Mouse (Mus musculus) CH12.LX (cell line): ENCODE measurements around the gene S1pr4. TPM values are rescaled to one million over a fixed set of nuclear protein-coding genes. Genes with fewer than 3 reads are reported as not detected.
A peak's percentile ranks its signal among the peaks of the same experiment; 100 is the strongest.

ENCODE experiments used
- DNase-seq: peaks from one replicate; pipeline ENCODE4 v3.0.0-alpha.2; 2013; ENCODE audit errors: extremely low read depth
- H3K27ac ChIP-seq: 2 replicates; pipeline ENCODE4 v1.5.1; 2012; ENCODE audit warnings: low read depth, mild to moderate bottlenecking, control low read depth, moderate library complexity; ENCODE audit not compliant: insufficient read depth
- H3K27me3 ChIP-seq: replicated peaks from 2 replicates; pipeline ENCODE3; 2012; ENCODE audit warnings: inconsistent platforms
- H3K36me3 ChIP-seq, 2 experiments: replicated peaks in 1 of 2; 2 replicates each; pipeline versions ENCODE3 to v1.6.1; 2012; ENCODE audit warnings: inconsistent platforms in 1 of 2, low read length in 1 of 2, mild to moderate bottlenecking in 1 of 2, mixed read lengths in 1 of 2, moderate library complexity in 1 of 2; ENCODE audit not compliant: control insufficient read depth in 1 of 2, insufficient read depth in 1 of 2
- H3K4me1 ChIP-seq, 2 experiments: 2 replicates each; pipeline ENCODE4 v1.6.1; 2012; ENCODE audit warnings: inconsistent platforms in 1 of 2, moderate library complexity in 1 of 2; ENCODE audit not compliant: insufficient read depth in 2 of 2, control insufficient read depth in 1 of 2
- H3K4me2 ChIP-seq: 2 replicates; pipeline ENCODE4 v1.6.1; 2012; ENCODE audit warnings: low read depth, mild to moderate bottlenecking, control low read depth; ENCODE audit not compliant: poor library complexity, insufficient read depth, severe bottlenecking
- H3K4me3 ChIP-seq, 3 experiments: fragments of 150-350 bp in 1 of 3; sonication (generic) in 1 of 3; replicated peaks in 1 of 3; 2 replicates each; pipeline versions ENCODE3 to v1.5.1; 2011 to 2012; ENCODE audit warnings: low read depth in 2 of 3, low read length in 2 of 3, mild to moderate bottlenecking in 2 of 3, moderate library complexity in 2 of 3, control low read depth in 1 of 3, improper control_type of control experiment in 1 of 3, inconsistent platforms in 1 of 3, mixed read lengths in 1 of 3; ENCODE audit not compliant: poor library complexity in 1 of 3
- H3K79me2 ChIP-seq: replicated peaks from 2 replicates; pipeline ENCODE4 v1.6.1; 2012; ENCODE audit warnings: mild to moderate bottlenecking, moderate library complexity; ENCODE audit not compliant: control insufficient read depth, poor library complexity, insufficient read depth, severe bottlenecking; ENCODE audit errors: extremely low read depth
- H3K9ac ChIP-seq: 2 replicates; pipeline ENCODE4 v1.6.1; 2012; ENCODE audit warnings: low read depth, mild to moderate bottlenecking, control low read depth, moderate library complexity; ENCODE audit not compliant: insufficient read depth
- H3K9me3 ChIP-seq: replicated peaks from 2 replicates; pipeline ENCODE3; 2012; ENCODE audit warnings: low read length, inconsistent platforms, mixed read lengths
- BHLHE40 ChIP-seq: IDR thresholded peaks from 2 replicates; pipeline ENCODE4 v1.6.1; 2011; ENCODE audit warnings: mild to moderate bottlenecking, low read depth, low read length, improper control_type of control experiment
- CHD1 ChIP-seq: IDR thresholded peaks from 2 replicates; pipeline ENCODE4 v1.6.1; 2012; ENCODE audit warnings: low read depth, low read length, improper control_type of control experiment, inconsistent platforms
- CHD2 ChIP-seq: IDR thresholded peaks from 2 replicates; pipeline ENCODE4 v1.6.1; 2011; ENCODE audit warnings: low read length, improper control_type of control experiment
- CTCF ChIP-seq, 2 experiments: IDR thresholded peaks in 1 of 2; conservative IDR thresholded peaks in 1 of 2; 2 replicates each; pipeline ENCODE4 v1.5.1; 2011 to 2012; ENCODE audit warnings: low read depth in 2 of 2, low read length in 2 of 2, improper control_type of control experiment in 1 of 2, inconsistent platforms in 1 of 2, mild to moderate bottlenecking in 1 of 2, moderate library complexity in 1 of 2
- E2F4 ChIP-seq: IDR thresholded peaks from 2 replicates; pipeline ENCODE4 v1.6.1; 2011; ENCODE audit warnings: low read depth, low read length, improper control_type of control experiment; ENCODE audit not compliant: insufficient replicate concordance
- ELF1 ChIP-seq: IDR thresholded peaks from 2 replicates; pipeline ENCODE4 v1.6.1; 2014; ENCODE audit warnings: low read depth, mild to moderate bottlenecking, inconsistent platforms, low read length, improper control_type of control experiment
- ETS1 ChIP-seq: conservative IDR thresholded peaks from 2 replicates; pipeline ENCODE4 v1.6.1; 2012; ENCODE audit warnings: low read depth, mild to moderate bottlenecking, inconsistent platforms, low read length, improper control_type of control experiment, moderate library complexity
- GABPA ChIP-seq: IDR thresholded peaks from 2 replicates; pipeline ENCODE4 v1.6.1; 2012; ENCODE audit warnings: low read depth, low read length, improper control_type of control experiment, inconsistent platforms; ENCODE audit not compliant: insufficient replicate concordance
- IRF4 ChIP-seq: IDR thresholded peaks from 2 replicates; pipeline ENCODE4 v1.6.1; 2014; ENCODE audit warnings: low read depth, mild to moderate bottlenecking, inconsistent platforms, low read length, improper control_type of control experiment
- KAT2A ChIP-seq: IDR thresholded peaks from 2 replicates; pipeline ENCODE4 v1.6.1; 2012; ENCODE audit warnings: low read length, improper control_type of control experiment, inconsistent platforms; ENCODE audit not compliant: insufficient replicate concordance
- MAX ChIP-seq: IDR thresholded peaks from 2 replicates; pipeline ENCODE4 v1.6.1; 2011; ENCODE audit warnings: low read length, improper control_type of control experiment
- MAZ ChIP-seq: IDR thresholded peaks from 2 replicates; pipeline ENCODE4 v1.6.1; 2012; ENCODE audit warnings: low read depth, mild to moderate bottlenecking, inconsistent platforms, low read length, improper control_type of control experiment, moderate library complexity
- MXI1 ChIP-seq: IDR thresholded peaks from 2 replicates; pipeline ENCODE4 v1.6.1; 2011; ENCODE audit warnings: mild to moderate bottlenecking, low read depth, low read length, improper control_type of control experiment
- MYC ChIP-seq: IDR thresholded peaks from 2 replicates; pipeline ENCODE4 v1.6.1; 2011; ENCODE audit warnings: low read depth, mild to moderate bottlenecking, improper control_type of control experiment, low read length
- NELFE ChIP-seq: IDR thresholded peaks from 2 replicates; pipeline ENCODE4 v1.6.1; 2011; ENCODE audit warnings: low read depth, low read length, improper control_type of control experiment
- RAD21 ChIP-seq: IDR thresholded peaks from 2 replicates; pipeline ENCODE4 v1.6.1; 2011; ENCODE audit warnings: low read depth, mild to moderate bottlenecking, low read length, improper control_type of control experiment, moderate library complexity
- SIN3A ChIP-seq: IDR thresholded peaks from 2 replicates; pipeline ENCODE4 v1.6.1; 2012; ENCODE audit warnings: low read length, improper control_type of control experiment, inconsistent platforms
- SMC3 ChIP-seq: IDR thresholded peaks from 2 replicates; pipeline ENCODE4 v1.6.1; 2011; ENCODE audit warnings: low read depth, low read length, improper control_type of control experiment
- TCF12 ChIP-seq: IDR thresholded peaks from 2 replicates; pipeline ENCODE4 v1.6.1; 2014; ENCODE audit warnings: low read depth, mild to moderate bottlenecking, inconsistent platforms, low read length, improper control_type of control experiment
- UBTF ChIP-seq: IDR thresholded peaks from 2 replicates; pipeline ENCODE4 v1.6.1; 2012; ENCODE audit warnings: low read depth, mild to moderate bottlenecking, inconsistent platforms, low read length, improper control_type of control experiment, moderate library complexity
- USF1 ChIP-seq: IDR thresholded peaks from 2 replicates; pipeline ENCODE4 v1.6.1; 2014; ENCODE audit warnings: low read depth, mild to moderate bottlenecking, inconsistent platforms, low read length, improper control_type of control experiment
- USF2 ChIP-seq: conservative IDR thresholded peaks from 2 replicates; pipeline ENCODE4 v1.6.1; 2011; ENCODE audit warnings: low read depth, low read length, improper control_type of control experiment
- ZC3H11A ChIP-seq: IDR thresholded peaks from 2 replicates; pipeline ENCODE4 v1.6.1; 2012; ENCODE audit warnings: low read depth, mild to moderate bottlenecking, inconsistent platforms, low read length, improper control_type of control experiment
- ZKSCAN1 ChIP-seq: IDR thresholded peaks from 2 replicates; pipeline ENCODE4 v1.6.1; 2012; ENCODE audit warnings: low read depth, inconsistent platforms, low read length, improper control_type of control experiment, borderline replicate concordance
- ZMIZ1 ChIP-seq: IDR thresholded peaks from 2 replicates; pipeline ENCODE4 v1.6.1; 2012; ENCODE audit warnings: low read depth, mild to moderate bottlenecking, inconsistent platforms, low read length, improper control_type of control experiment
- dilution Hi-C: fragments of 300-500 bp; cut with MboI; formaldehyde crosslinking; loops from 2 replicates; pipeline ENCODE4 v1.14.3; 2020; ENCODE audit warnings: low sequenced_read_pairs; ENCODE audit not compliant: extremely low pct_unique_long_range_greater_than_20kb, extremely low pct_ligation_motif_present
- in situ Hi-C: fragments of 300-500 bp; cut with MboI; formaldehyde crosslinking; loops from 3 replicates; pipeline ENCODE4 v1.14.3; 2019; ENCODE audit warnings: low sequenced_read_pairs, low pct_ligation_motif_present, low pct_unique_long_range_greater_than_20kb, mixed read lengths
- polyA plus RNA-seq: library from polyadenylated mRNA; unstranded; fragments of >175 nt; gene quantifications from 2 replicates; pipeline ENCODE4 v1.2.1, GENCODE M21; 2012; ENCODE audit warnings: low read depth; ENCODE audit not compliant: insufficient read length
- total RNA-seq, 2 experiments: library from RNA; depleted of rRNA; stranded (reverse); fragments of 300-350 nt in 1 of 2; fragments of >200 nt in 1 of 2; gene quantifications; 2 replicates each; pipeline ENCODE4 v1.2.3; 2012 to 2014

Gene S1pr4
- total and polyA plus RNA-seq, 3 experiments, result 0.19 to 0.30 TPM; not detected in 1

- Histone ChIP-seq H3K36me3 (peaks cover 8 to 40% of the 10 kb centered on the region in 2 experiments), H3K27me3 (peaks cover 2% of the 10 kb centered on the region), H3K4me3 (no peak overlapping the region), H3K9ac (no peak overlapping the region), H3K27ac (no peak overlapping the region), H3K9me3 (peaks cover 6% of the 10 kb centered on the region), H3K79me2 (no peaks in the 10 kb centered on the region), H3K4me1 (no peaks in the 10 kb centered on the region), H3K4me2 (no peak overlapping the region)
- in situ Hi-C loops (no loop called here), dilution Hi-C loops (no loop called here)
- TF ChIP-seq USF2, result no peak
- no peak for TF ChIP-seq MAX
- TF ChIP-seq CHD1, result no peak
- no peak for TF ChIP-seq CTCF (conservative IDR thresholded peaks at IDR 0.05 in 1 of 2, IDR thresholded peaks at IDR 0.05 in 1 of 2; ENCODE audit: low read depth in 2 of 2, low read length in 2 of 2)
- no peak for TF ChIP-seq MXI1
- no peak for TF ChIP-seq MAZ
- TF ChIP-seq ELF1, result no peak
- TF ChIP-seq ETS1, result no peak
- no peak for TF ChIP-seq ZKSCAN1
- TF ChIP-seq BHLHE40, result no peak
- TF ChIP-seq KAT2A, result no peak
- no peak for TF ChIP-seq USF1
- TF ChIP-seq CHD2, result no peak
- no peak for TF ChIP-seq SIN3A
- no peak for TF ChIP-seq ZMIZ1
- TF ChIP-seq IRF4, result no peak
- no peak for TF ChIP-seq UBTF
- TF ChIP-seq NELFE, result no peak
- TF ChIP-seq E2F4, result no peak
- DNase-seq, result no peak
Observed at GRCm38 (mm10) chr10:81505016-81505664, 5.2 kb upstream of the S1pr4 start.

- peaks cover 0 to 17% of the 10 kb centered on the region in 2 experiments for H3K36me3 ChIP-seq
- peaks cover 2% of the 10 kb centered on the region for H3K27me3 ChIP-seq
- peak; percentile 43 for DNase-seq
- peaks cover 10 to 17% of the 10 kb centered on the region in 2 experiments for H3K4me1 ChIP-seq
- in situ Hi-C loops, result no loop called here
- no peaks in the 10 kb centered on the region for H3K79me2 ChIP-seq
- peaks cover 6% of the 10 kb centered on the region for H3K9me3 ChIP-seq
- dilution Hi-C loops, result no loop called here
- H3K27ac ChIP-seq, result no peak overlapping the region
- H3K4me3 ChIP-seq, result no peak overlapping the region
- TF ChIP-seq SMC3 (peak; percentile 95), CTCF (conservative IDR thresholded peaks at IDR 0.05 in 1 of 2, IDR thresholded peaks at IDR 0.05 in 1 of 2; ENCODE audit: low read depth in 2 of 2, low read length in 2 of 2) (peak; percentile 58 to 95), ZKSCAN1 (no peak), TCF12 (no peak), ZC3H11A (peak; percentile 20; the same call in 1 of the 2 replicates), MAX (no peak), BHLHE40 (no peak), GABPA (no peak), IRF4 (no peak), RAD21 (peak; percentile 80), MYC (no peak)
- no peak overlapping the region for H3K4me2 ChIP-seq
- H3K9ac ChIP-seq, result no peak overlapping the region
Observed at GRCm38 (mm10) chr10:81502658-81503057, 2.7 kb upstream of the S1pr4 start.
